Mouse (Mus musculus) spleen, adult 2 months (tissue): ENCODE data around the gene Elovl5. TPM values are rescaled to one million over a fixed set of nuclear protein-coding genes. Genes with fewer than 3 reads are reported as not detected.

Source experiments
- DNase-seq, 2 experiments: peaks; one replicate each; pipeline versions ENCODE4 v3.0.0 to v3.0.0-alpha.2; 2012 to 2021; ENCODE audit warnings: low spot score in 2 of 2, low read depth in 1 of 2
- H3K27ac ChIP-seq: fragments of 200-500 bp; 2 replicates; pipeline ENCODE4 v1.5.1; 2012; ENCODE audit warnings: low read length, inconsistent platforms; ENCODE audit not compliant: insufficient read depth
- H3K27me3 ChIP-seq: fragments of 200-500 bp; 2 replicates; pipeline ENCODE4 v1.6.1; 2012; ENCODE audit warnings: mild to moderate bottlenecking, moderate library complexity, low read length, inconsistent platforms; ENCODE audit not compliant: control insufficient read depth, insufficient read depth
- H3K36me3 ChIP-seq: fragments of 200-500 bp; 2 replicates; pipeline ENCODE4 v1.6.1; 2012; ENCODE audit warnings: mild to moderate bottlenecking, low read length, inconsistent platforms; ENCODE audit not compliant: control insufficient read depth, insufficient read depth
- H3K4me1 ChIP-seq: fragments of 200-500 bp; 2 replicates; pipeline ENCODE4 v1.6.1; 2011; ENCODE audit warnings: inconsistent platforms; ENCODE audit not compliant: control insufficient read depth, insufficient read depth, insufficient read length
- H3K4me3 ChIP-seq: fragments of 200-500 bp; 2 replicates; pipeline ENCODE4 v1.5.1; 2011; ENCODE audit warnings: mild to moderate bottlenecking, inconsistent platforms; ENCODE audit not compliant: insufficient read depth, insufficient read length; ENCODE audit errors: extremely low read depth
- CTCF ChIP-seq: fragments of 200-500 bp; IDR thresholded peaks from 2 replicates; pipeline ENCODE4 v1.5.1; 2011; ENCODE audit warnings: mild to moderate bottlenecking, inconsistent platforms; ENCODE audit not compliant: insufficient read depth, insufficient read length, insufficient replicate concordance; ENCODE audit errors: extremely low read depth
- POLR2A ChIP-seq: fragments of 200-500 bp; IDR thresholded peaks from 2 replicates; pipeline ENCODE4 v1.6.1; 2011; ENCODE audit warnings: low read depth, low read length, inconsistent platforms
- WGBS: fragments of 180-500 bp; shearing (Covaris S2); methylation state at CpG from one replicate; pipeline ENCODE4 v1.1.7; 2018; 5-methylcytosine and 5-hydroxymethylcytosine counted together
- polyA plus RNA-seq: library from polyadenylated mRNA; depleted of rRNA; stranded (reverse); fragments of >200 nt; gene quantifications from 2 replicates; pipeline ENCODE4 v1.2.3, GENCODE M21; 2012

Elovl5 gene
- polyA plus RNA-seq, 1 experiment = 32.4 TPM

- Histone ChIP-seq H3K27ac (no peak overlapping the region), H3K4me3 (no peak overlapping the region), H3K27me3 (no peaks in the 10 kb centered on the region), H3K36me3 (no peaks in the 10 kb centered on the region; the same call in 1 of the 2 replicates), H3K4me1 (no peaks in the 10 kb centered on the region)
- TF ChIP-seq POLR2A = no peak
- no peak for TF ChIP-seq CTCF
- WGBS = 86% methylated on average over 6 of the region's 6 CpGs
- DNase-seq = no peak
Measured at GRCm38 (mm10) chr9:77969192-77969953, 52.2 kb downstream of the Elovl5 start.

GRCm38 (mm10) chr9:77979000-77979399, 61.8 kb downstream of the Elovl5 start:
- WGBS = 96% methylated on average over 7 of the region's 7 CpGs

GRCm38 (mm10) chr9:77982616-77983015, 65.5 kb downstream of the Elovl5 start:
- Histone ChIP-seq H3K27ac (no peak overlapping the region), H3K36me3 (peaks cover 33% of the 10 kb centered on the region), H3K27me3 (no peaks in the 10 kb centered on the region), H3K4me1 (no peaks in the 10 kb centered on the region), H3K4me3 (no peak overlapping the region)
- no peak for DNase-seq
- TF ChIP-seq CTCF = no peak
- no peak for TF ChIP-seq POLR2A
- 93% methylated on average over 16 of the region's 16 CpGs for WGBS

More at GRCm38 (mm10) chr9:77979000-77979399, 61.8 kb downstream of the Elovl5 start:
- Histone ChIP-seq H3K4me3 (no peak overlapping the region), H3K27ac (no peak overlapping the region), H3K36me3 (peaks cover 41% of the 10 kb centered on the region), H3K4me1 (no peaks in the 10 kb centered on the region), H3K27me3 (no peaks in the 10 kb centered on the region)
- DNase-seq = no peak
- no peak for TF ChIP-seq CTCF
- TF ChIP-seq POLR2A = no peak

- WGBS = 89% methylated on average over 6 of the region's 6 CpGs
- no peak overlapping the region for H3K27ac ChIP-seq
Measured at GRCm38 (mm10) chr9:77983521-77983920, 66.4 kb downstream of the Elovl5 start.

GRCm38 (mm10) chr9:77986153-77986795, 69.1 kb downstream of the Elovl5 start:
- H3K4me3 ChIP-seq = no peak overlapping the region
- peaks cover 21% of the 10 kb centered on the region for H3K36me3 ChIP-seq
- no peak overlapping the region for H3K27ac ChIP-seq
- no peaks in the 10 kb centered on the region; the same call in 1 of the 2 replicates for H3K4me1 ChIP-seq
- TF ChIP-seq CTCF = no peak
- no peak for TF ChIP-seq POLR2A
- no peak for DNase-seq
- 72% methylated on average over 8 of the region's 8 CpGs for WGBS
- no peaks in the 10 kb centered on the region for H3K27me3 ChIP-seq

More at GRCm38 (mm10) chr9:77983521-77983920, 66.4 kb downstream of the Elovl5 start:
- H3K4me3 ChIP-seq = no peak overlapping the region
- peaks cover 30% of the 10 kb centered on the region for H3K36me3 ChIP-seq
- H3K27me3 ChIP-seq = no peaks in the 10 kb centered on the region
- DNase-seq = no peak
- TF ChIP-seq CTCF (no peak), POLR2A (no peak)
- no peaks in the 10 kb centered on the region for H3K4me1 ChIP-seq

- peaks cover 2% of the 10 kb centered on the region; the same call in 1 of the 2 replicates for H3K36me3 ChIP-seq
- H3K27me3 ChIP-seq = no peaks in the 10 kb centered on the region
- TF ChIP-seq POLR2A (no peak), CTCF (no peak)
- DNase-seq = no peak
- no peak overlapping the region for H3K27ac ChIP-seq
- WGBS = 90% methylated on average over 8 of the region's 8 CpGs
- peaks cover 2% of the 10 kb centered on the region; the same call in 1 of the 2 replicates for H3K4me1 ChIP-seq
- H3K4me3 ChIP-seq = no peak overlapping the region
Measured at GRCm38 (mm10) chr9:77989626-77990025, 72.5 kb downstream of the Elovl5 start.
